Mouse (Mus musculus) frontal cortex, postnatal 25 days (tissue): Measurements from ENCODE around the gene Ap1m1.

ENCODE experiments used
- DNase-seq, 2 experiments: peaks; one replicate each; pipeline ENCODE4 v3.0.0; 2022; ENCODE audit warnings: low spot score in 2 of 2

Ap1m1 gene

DNA sequence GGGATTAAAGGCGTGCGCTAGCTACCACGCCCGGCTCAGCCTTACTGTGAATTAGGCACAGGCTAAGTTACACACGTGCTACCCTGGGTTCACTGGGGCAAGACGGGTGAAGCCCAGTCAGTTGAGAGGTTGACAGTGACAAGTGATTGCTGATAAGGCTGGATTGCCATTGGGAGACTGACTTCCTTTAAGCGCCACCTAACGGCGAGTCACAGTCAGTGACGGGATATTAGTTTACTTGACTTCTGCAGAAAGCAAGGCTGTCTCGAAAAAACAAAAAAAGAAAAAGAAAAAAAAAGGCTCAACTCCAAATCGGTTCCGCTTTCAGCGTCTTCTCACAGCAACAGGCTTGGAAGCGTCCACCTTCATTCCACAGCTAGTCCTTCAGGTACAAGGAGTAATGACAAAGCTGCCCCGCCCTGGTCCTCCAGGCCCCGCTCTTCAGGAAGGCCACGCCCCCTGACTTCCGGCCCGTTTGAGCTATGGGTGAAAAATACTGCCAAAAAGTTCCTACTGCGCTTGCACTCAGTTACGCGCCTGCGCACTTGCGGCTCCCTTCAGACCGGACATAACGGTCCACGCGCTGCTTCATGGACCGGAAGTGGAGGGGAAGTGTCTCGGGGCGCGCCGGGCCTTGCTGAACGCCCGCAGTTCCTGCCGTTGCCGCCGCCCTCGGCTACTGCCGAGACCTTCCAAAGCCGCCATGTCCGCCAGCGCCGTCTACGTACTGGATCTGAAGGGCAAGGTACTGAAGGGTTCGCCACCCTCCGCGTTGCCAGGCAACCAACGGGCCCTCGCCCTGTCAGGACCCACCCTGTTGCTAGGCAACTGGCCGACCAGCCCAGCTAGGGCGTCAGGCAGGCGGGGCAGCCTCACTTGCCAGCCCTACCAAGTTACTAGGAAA lies at the start of gene Ap1m1:
Gene Ap1m1 (plus strand): TSS at position 520 of the 904 bp plus-strand sequence.
- DNase-seq = peak; percentile 94

DNA sequence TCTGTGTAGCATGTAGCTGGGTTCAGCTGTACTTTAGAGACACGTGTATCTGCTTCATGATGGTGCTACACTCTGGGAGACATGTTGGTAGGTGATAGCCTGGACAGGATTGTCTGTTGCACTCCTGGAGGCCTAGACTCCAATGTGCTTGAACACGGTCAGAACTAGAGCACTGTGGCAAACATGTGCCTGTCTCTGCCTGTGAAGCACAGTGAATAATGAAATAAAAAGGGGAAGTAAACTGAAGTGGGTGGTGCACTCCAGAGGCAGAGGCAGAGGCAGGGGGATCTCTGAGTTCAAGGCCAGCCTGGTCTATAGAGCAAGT lies 49.6 kb upstream of the Ap1m1 start:
- no peak for DNase-seq

DNA sequence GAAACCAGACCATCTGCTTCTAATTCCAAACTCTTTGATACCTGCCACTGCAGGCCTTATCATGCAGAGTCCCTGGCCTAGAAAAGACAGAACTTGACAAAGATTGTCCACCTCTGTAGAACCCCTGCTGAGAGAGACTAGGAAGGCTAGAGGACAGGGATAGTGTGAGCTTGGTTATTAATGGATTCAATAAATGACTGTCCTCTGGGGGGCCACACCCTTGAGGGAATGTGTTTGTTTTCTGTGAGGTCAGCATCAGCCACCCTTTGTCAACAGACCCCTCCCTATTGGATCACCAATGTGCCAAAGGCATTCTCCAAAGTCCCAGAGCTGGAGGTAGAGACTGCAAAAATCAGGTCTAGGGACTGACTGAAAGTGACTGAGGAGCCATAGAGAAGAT lies 47.8 kb upstream of the Ap1m1 start:
- DNase-seq = no peak

DNA sequence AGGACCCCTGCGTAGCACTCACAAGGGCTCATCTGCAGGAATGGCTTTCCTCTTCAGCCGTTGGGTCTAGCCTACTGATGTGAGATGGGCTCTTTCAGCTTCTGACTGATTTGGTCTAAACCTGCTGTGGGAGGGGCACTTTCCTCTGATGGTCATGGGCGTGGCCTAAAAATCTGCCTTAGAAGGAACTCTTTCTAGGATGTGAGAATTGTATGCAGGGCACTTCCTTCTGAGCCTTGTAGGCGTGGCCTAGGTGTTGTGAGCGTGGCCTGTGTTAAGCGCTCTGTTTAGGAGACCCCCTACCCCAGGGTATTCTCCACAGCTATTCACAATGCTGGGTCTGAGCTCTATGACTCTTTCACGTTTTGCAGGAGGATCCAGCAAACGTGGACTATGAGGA lies 41.8 kb upstream of the Ap1m1 start:
- DNase-seq = no peak

DNA sequence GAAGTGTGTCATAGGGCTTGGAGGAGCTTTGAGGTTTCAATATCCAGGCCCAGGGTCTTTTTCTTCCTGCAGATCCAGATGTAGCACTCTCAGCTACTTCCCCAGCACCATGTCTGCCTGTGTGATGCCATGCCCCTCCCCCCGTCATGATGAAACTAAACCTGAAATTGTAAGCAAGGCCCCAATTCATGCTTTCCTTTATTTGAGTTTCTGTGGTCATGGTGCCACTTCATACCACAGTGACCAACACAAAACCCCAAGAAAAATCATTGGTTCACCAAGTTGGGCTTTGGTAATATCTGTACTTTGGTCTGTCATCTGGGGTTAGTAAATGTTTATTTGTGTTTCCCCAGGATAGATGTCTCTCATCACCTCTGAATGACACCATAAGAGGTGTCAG lies 31.2 kb upstream of the Ap1m1 start:
- no peak for DNase-seq

DNA sequence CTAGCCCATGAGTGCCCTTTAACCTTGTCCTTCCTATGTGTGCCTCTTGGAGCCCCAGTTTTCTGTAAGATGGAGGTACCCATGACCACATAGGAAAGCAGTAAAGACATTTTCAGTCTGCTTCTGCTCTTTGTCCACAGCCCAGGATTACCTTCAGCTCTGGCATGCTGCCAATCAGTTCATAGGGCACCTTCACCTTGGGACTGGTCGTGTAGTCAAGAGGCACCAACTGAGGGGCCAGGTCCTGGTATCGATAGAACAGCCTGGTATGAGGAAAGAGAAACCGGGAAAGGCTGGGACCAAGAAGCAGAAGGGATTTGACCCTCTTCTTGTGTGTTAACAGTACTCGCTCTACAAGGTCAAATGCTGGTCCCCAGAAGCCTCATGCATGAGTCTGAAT lies 29.6 kb upstream of the Ap1m1 start:
- DNase-seq = no peak

DNA sequence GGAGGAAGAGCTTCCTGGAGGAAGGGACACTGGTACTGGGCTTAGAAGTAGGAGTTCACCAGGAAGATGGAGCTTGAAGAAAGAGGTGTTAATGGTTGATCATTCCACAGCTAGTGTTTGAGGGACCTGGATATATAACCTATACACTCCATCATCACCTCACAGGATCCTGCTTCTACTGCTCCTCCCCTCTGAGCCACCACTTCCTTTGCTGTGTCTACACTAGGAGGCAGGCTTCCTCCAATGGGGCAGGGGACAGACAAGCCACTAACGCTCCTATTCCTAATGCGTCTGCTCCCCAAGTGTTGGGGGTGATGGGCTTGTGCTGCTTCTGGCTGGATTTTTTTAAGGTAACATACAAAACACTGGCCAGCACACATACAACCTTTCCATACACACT lies 29.1 kb upstream of the Ap1m1 start:
- DNase-seq = no peak

DNA sequence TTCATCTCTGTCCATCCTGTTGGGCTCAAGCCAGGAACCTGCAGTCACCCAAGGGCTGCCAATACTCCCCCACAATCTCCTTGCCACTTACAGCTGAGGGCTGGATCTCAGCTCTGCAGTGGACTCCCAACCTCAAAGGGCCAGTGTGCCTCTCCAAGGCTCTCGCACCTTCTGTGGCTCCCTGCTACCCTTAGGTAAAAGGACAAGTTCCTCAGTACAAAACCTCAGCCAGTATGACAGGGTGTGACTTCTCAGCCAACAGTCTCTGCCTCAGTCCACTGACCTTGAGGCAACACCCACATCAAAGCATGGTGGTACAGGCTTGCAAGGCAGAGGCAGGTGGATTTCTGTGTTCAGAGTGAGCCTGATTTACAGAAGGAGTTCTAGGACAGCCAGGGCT lies 28.0 kb upstream of the Ap1m1 start:
- no peak for DNase-seq

DNA sequence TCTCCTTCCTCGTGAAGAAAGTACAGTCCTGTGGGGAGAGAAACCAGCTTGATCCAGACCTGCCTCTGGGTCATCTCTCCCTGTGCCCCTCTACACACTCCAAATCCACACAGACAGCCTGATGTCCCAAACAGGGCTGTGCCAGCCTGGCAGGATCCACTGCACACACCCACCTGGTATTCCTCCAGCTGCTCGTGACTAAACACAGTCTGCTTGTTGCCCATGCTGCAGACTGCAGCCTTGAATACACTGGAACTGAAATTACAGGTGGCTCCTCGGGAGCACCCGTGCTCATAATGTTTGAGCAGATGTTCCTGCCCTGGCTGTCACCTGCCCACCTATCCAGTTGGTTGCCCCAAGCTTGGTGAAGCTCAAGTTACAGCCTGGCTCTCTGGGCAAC lies 27.1 kb upstream of the Ap1m1 start, which contains the start of gene Cib3:
Gene Cib3 (minus strand): TSS at position 87 of the 400 bp plus-strand sequence.
- no peak for DNase-seq

DNA sequence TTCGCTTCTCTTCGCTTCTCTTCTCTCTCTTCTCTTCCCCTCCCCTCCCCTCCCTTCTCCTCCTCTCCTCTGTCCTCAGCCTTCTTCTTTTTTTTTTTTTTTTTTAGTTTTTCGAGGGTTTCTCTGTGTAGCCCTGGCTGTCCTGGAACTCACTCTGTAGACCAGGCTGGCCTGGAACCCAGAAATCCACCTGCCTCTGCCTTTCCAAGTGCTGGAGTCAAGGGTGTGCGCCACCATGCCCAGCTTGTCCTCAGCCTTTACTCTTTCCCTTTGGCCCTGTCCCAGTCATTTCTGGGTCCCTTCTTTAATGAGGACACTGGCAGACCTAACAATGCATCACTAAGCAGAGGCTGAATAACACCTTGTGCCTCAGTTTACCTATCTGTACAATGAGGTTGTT lies 26.3 kb upstream of the Ap1m1 start, which contains the start of gene Gm11034:
Gene Gm11034 (minus strand): TSS at position 101 of the 400 bp plus-strand sequence.
- DNase-seq = no peak

DNA sequence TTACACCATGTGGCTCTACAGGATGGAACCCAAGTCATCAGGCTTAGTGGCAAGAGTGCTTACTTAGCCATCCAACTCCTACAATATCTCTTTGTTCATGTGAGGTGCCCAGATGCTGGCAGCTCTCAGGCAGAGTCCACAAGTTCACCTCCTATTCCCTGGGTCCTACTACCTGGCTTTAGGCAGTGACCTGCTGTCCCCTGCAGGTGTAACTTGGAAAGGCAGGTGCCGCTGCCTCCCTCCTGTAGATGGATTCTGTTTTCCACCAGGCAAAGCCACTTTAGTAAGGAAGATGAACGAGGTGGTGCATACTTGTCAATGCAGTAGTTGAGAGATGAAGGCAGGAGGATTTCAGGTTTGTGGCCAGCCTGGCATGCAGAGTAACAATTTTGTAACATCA lies 24.8 kb upstream of the Ap1m1 start:
- no peak for DNase-seq

DNA sequence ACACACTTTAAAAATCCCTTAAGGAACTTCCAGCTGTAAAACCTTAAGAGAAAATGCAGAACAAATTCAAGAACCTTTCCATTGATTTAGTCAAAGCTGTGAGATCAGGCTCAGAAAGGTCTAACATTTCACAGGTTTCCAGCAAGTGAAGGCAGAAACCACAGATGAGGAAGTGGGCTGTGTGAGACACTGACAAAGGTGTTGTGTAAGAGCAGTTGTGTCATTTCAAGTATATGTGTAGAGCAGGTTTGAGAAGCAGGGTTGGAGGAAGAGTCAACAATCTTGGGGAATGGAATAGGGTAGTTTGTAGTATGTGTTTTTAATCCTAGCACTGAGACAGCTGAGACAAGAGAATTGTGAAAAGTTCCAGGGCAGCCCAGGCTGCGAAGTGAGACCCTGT lies 23.9 kb upstream of the Ap1m1 start:
- no peak for DNase-seq

DNA sequence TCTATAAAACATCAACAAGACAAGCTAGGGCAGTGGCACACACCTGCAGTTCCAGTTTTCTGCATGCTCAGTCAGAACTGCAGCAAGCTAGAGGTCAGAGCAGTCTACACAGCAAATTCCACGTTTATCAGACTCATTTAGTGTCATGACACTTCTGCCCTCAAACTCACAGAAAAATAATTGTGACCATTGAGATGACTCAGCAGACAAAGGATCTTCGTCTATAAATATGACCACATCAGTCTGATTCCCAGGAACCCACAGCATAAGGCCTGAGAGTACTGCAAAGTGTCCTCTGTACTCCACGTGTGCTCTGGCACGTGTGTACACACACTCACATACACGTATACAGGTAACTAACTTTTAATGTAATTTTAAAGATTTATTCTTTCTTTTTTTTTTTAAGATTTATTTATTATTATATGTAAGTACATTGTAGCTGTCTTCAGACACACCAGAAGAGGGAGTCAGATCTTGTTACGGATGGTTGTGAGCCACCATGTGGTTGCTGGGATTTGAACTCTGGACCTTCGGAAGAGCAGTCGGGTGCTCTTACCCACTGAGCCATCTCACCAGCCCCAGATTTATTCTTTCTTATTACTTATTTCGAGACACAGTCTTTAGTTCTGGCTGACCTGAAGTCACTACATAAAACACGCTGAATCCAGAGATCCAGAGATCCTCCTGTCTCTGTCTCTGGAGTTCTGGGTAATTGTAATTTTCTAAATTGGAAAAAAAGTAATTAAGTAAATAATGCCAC lies 20.9 kb upstream of the Ap1m1 start:
- DNase-seq = no peak

DNA sequence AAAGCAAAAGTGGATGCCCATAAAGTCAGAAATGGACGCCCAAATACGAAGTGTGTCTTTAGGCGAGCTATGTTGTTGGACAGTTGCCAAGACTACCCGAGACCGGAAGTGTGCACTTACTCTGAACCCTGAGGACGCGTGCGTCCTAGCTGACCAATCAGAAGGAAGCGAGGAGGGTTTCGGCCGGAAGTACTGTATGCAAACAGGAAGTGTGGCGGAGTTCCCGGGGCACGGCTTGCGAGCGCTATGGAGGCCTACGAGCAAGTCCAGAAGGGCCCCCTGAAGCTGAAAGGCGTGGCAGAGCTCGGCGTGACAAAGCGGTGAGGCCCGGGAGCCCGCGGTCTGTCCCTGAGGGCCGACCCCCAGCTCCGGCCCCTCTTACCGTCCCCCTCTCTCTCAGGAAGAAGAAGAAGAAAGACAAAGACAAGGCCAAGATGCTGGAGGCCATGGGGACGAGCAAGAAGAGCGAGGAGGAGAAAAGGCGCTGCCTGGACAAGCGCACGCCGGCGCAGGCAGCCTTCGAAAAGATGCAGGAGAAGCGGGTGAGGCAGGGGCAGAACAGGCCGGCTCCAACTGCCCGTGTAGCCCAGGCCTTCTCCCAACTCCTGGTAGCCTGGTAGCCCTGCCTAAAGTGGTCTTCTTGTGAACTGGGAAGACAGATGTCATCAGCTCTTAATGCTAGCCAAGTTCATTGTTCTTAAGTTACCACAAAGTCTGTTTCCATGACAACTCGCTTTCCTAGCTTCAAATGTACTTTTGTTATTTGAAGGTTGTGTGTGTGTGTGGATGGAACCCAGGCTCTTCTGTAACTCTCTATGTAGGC lies 20.1 kb upstream of the Ap1m1 start, which contains the start of gene Fam32a:
Gene Fam32a (plus strand): TSS at position 190 of the 823 bp plus-strand sequence.
- peak; percentile 66 to 78 for DNase-seq

DNA sequence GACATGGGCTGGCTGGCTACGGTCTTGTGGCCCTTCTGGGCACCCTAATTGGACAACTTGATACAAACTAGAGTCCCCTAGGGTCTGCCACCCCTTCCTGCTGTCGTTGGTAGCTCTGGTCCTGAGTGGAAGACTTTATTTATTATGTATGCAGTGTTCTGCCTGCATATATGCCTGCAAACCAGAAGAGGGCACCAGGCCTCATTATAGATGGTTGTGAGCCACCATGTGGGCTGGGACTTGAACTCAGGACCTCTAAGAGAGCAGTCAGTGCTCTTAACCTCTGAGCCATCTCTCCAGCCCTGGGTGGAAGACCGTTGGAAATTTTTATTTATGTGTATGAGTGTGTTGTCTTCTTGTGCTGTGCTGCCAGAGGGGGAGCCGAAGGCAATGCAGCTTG lies 19.1 kb upstream of the Ap1m1 start:
- DNase-seq = no peak

DNA sequence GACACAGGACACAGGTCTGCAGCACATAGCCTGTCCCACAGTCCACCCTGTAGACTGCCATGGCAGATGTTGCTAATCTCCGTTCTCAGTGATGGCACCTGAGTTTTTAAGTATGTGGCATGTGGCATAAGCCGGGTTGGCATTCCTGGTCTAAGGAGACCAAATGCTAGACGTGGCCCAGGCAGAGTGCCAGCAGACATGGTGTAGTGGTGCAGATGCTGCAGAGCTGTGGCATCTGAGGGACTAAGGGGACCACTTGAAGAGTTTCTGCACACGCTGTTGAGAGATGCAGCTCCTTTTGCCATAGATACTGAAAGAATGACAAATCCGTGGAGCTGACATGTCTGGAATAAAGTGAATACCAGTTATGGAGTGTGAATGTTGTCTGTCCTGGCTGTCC lies 17.2 kb upstream of the Ap1m1 start:
- DNase-seq = no peak

DNA sequence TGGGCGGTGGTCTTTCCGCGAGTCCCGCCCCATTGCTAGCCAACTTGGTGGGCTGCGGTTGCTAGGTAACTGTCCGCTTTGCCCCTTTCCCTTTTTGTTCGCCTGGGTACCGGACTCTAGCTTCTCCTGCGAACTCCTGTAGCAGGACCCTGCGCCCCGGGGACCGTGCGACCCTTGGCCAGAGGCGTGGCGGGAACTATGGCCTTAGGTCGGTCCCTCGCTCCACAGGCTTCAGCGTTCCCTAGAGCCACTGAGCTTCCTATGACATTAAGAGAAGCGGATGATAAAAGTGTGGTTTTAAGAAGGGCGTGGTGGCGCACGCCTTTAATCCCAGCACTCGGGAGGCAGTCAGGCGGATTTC lies 565 bp downstream of the Ap1m1 start:
- no peak for DNase-seq

DNA sequence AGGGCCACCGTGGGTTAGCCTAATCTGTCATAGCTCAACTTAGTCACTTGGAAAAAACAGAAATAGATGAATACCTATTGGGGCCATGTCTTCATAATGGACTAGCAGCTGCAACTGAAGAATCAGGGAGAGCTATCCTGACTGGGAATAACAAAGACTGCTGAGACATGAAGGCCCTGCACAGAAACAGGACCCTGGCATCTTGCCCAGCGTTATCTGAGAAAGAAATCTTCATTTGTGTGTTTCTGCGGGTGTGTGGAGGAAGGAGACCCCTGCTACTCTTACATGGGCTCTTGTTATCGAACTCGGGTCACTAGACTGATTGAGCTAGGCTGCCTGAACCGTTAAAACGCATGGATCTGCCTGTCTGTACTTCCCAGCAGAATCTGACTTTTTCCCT lies 1.1 kb downstream of the Ap1m1 start:
- DNase-seq = no peak

DNA sequence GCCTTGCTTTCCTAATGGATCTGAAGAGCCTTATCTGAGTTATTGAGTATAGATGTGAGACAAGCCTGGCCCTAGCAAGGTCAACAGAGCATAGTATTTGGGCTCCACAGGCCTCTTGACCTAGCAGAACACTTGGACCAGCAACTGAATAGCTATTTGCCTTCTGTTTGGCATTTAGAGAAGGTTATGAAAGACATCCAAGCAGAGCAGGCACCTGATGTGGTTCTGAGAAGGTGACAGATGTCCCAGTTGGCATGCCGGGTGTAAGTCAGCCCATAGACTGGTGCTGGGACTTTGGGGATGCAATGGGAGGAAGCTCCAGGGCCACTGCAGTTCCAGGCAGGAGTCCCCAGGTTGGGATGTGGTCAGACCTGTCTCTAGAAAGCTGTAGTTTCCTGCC lies 2.4 kb downstream of the Ap1m1 start:
- no peak for DNase-seq

DNA sequence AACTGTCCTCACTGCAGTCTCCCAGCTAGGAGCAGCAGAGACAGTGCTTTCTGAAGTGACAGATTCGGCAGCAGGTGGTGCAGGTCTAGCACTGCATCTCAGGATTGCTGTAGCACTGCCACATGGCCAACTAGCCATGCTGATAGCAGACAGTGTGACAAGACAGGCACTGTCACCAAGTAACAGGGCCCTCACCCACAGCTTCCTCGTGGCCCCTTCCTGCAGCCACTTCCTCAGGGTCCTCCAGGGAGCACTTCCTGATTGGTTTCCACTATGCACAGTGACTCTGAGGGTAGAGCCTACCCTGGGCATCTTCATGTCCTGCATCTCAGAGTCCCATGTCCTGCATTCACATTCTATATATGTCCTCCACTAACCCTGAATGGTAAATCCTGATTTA lies 4.8 kb downstream of the Ap1m1 start:
- DNase-seq = no peak

DNA sequence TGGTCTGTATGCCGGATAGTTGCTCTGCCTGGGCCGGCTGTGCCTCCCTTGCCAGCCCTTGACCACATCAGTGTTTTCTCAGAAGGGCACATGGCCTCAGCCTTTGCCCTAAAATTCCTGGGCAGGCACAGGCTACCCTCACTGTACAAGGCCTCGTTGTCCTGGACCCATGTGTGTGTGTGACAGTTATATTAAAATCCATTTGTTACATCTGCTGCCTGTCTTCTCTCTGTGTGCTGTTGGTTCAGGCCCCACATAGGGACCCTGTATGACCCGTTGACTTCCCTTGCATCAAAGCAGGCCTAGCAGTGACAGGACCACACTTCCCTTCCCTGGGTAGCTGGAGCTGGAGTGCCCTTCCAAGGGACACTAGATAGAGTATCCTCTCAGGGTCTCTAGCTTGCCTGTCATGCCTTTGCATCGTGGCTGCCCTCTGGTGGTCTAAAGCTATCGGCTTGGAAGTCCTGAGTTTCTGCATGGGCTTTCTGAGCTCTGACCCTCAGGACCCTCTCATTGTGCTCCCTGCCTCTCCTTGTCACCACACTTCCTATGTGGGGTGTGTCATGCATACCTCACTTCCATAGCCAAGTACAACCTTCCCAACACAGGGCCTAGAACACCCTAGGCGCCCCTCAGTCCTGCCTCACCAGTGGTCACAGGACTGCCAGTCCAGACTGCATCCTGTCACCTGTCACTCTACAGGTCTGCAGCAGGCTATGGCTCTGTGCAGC lies 17.5 kb downstream of the Ap1m1 start:
- no peak for DNase-seq

DNA sequence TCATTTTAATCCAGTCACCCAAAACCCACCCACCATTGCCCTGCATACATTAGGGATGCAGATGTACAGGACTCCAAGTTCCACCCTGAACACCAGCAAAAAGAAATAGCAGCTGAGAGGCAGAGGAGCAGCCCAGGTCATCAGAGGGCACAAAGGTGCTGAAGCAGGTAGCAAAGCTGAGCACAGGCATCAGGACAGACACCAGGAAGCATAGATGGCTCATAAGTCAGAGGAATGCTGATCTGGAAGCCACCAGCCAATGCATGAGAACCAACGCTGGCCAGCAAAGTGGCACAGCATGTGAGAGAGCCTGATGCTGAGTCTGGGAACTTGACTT lies 18.1 kb downstream of the Ap1m1 start:
- no peak for DNase-seq
